Mouse (Mus musculus): ENCODE measurements around the gene M1ap.
A peak's percentile ranks its signal among the peaks of the same experiment; 100 is the strongest.

The M1ap gene

GRCm38 (mm10) chr6:83011255-83011654 lies 64.6 kb downstream of the M1ap start:
- no peak for DNase-seq

- no peak for DNase-seq
Measured at GRCm38 (mm10) chr6:83011756-83012155, 65.1 kb downstream of the M1ap start.

- no peak for DNase-seq
Measured at GRCm38 (mm10) chr6:83013444-83013843, 66.7 kb downstream of the M1ap start.

- no peak for DNase-seq
Measured at GRCm38 (mm10) chr6:83014482-83015466, 68.1 kb downstream of the M1ap start.

GRCm38 (mm10) chr6:83015749-83016148 lies 69.0 kb downstream of the M1ap start:
- DNase-seq = no peak

- peak in 1 of 2 experiments; percentile 18 for DNase-seq
Measured at GRCm38 (mm10) chr6:83017190-83017589, 70.5 kb downstream of the M1ap start.

GRCm38 (mm10) chr6:83019044-83019443 lies 72.3 kb downstream of the M1ap start:
- no peak for DNase-seq

GRCm38 (mm10) chr6:83020121-83020520 lies 73.4 kb downstream of the M1ap start:
- no peak for DNase-seq

GRCm38 (mm10) chr6:83020836-83021593 lies 74.3 kb downstream of the M1ap start:
- DNase-seq = no peak

- DNase-seq = no peak
Measured at GRCm38 (mm10) chr6:83023008-83023407, 76.3 kb downstream of the M1ap start.

- DNase-seq = no peak
Measured at GRCm38 (mm10) chr6:83023786-83024185, 77.1 kb downstream of the M1ap start.

- DNase-seq = no peak
Measured at GRCm38 (mm10) chr6:83024421-83024820, 77.7 kb downstream of the M1ap start.

- DNase-seq = no peak
Measured at GRCm38 (mm10) chr6:83025221-83025620, 78.5 kb downstream of the M1ap start.

GRCm38 (mm10) chr6:83027293-83027692 lies 80.6 kb downstream of the M1ap start:
- DNase-seq = no peak

- no peak for DNase-seq
Measured at GRCm38 (mm10) chr6:83027706-83028105, 81.0 kb downstream of the M1ap start.

GRCm38 (mm10) chr6:83029777-83030176 lies 83.1 kb downstream of the M1ap start:
- DNase-seq = no peak

GRCm38 (mm10) chr6:83031111-83031510 lies 84.4 kb downstream of the M1ap start:
- DNase-seq = no peak

- no peak for DNase-seq
Measured at GRCm38 (mm10) chr6:83031921-83032590, 85.4 kb downstream of the M1ap start.

GRCm38 (mm10) chr6:83032769-83033191 lies 86.1 kb downstream of the M1ap start:
- DNase-seq = peak; percentile 20 to 61

- DNase-seq = peak; percentile 71 to 79
Measured at GRCm38 (mm10) chr6:83033249-83034185, 86.8 kb downstream of the M1ap start, which contains the start of the genes Dok1 and Loxl3. Gene Dok1, minus strand, starts transcription at chr6:83033471. Gene Loxl3, plus strand, starts transcription at chr6:83034173.

GRCm38 (mm10) chr6:83034463-83035055 lies 87.9 kb downstream of the M1ap start:
- DNase-seq = no peak
